Mouse (Mus musculus) c-Kit-negative CD71-positive TER-119-positive erythroid progenitor cells, embryonic 14.5 days (primary cell): ENCODE measurements around the gene Afap1l2.

Source experiments
- DNase-seq: peaks from one replicate; pipeline ENCODE4 v3.0.0-alpha.2; 2013; ENCODE audit warnings: low read depth, low spot score

Gene Afap1l2

GRCm38 (mm10) chr19:57007781-57008710 is at the start of gene Afap1l2:
Gene Afap1l2 (minus strand): TSS chr19:57008228.
- no peak for DNase-seq

DNA sequence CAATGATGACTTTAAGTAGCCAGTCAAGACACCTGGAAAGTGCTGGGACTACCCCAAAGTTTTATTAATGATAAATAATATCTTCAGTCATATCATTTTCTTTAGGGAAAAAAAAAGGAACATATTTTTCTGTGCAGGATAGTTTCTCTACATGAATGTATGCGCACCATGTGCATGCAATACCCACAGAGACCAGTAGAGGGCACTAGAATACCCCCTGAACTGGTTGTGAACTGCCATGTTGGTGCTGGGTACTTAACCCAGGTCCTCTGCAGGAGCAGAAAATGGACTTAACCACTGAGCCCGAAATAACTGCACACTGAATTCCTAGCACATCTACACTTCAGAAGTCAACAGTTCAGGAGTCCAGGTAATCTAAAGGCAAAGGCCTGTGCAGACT is 49.5 kb upstream of the Afap1l2 start:
- DNase-seq = no peak

DNA sequence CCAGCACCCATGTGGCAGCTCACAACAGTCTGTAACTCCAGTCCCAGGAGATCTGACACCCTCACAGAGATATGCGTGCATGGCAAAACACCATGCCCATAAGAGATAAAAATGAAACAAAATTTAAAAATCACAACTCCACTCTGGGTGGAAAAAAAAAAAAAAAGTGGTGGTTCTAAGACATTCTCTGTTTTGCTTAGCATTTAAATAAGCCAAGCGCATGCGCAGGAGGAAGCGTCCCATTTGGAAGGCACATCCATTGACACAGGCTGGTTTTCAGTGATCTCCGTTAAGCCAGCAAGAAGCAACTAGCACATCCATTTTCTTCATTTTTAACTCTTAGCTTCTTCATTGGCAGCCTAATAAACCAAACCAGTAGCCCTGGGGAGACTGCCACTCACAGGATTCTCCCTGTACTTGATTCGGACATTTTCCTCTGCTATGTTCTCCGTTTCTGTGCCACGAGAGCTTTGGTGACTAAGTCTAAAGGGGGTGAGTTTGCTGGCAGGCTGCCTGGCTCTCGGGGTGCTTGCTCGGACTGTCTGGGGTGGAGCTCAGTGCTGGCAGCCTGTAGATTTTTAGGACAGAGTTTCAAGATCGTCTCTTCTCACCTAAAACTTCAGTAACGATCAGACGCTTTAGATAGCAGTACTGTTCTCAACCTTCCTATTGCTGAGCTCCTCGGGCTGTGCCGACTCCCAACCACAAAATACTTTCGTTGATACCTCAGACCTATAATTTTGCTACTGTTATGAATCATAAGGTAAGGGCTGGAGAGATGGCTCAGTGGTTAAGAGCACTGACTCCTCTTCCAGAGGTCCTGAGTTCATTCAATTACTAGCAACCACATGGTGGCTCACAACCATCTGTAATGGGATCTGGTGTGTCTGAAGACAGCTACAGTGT is 47.4 kb upstream of the Afap1l2 start:
- DNase-seq = no peak

DNA sequence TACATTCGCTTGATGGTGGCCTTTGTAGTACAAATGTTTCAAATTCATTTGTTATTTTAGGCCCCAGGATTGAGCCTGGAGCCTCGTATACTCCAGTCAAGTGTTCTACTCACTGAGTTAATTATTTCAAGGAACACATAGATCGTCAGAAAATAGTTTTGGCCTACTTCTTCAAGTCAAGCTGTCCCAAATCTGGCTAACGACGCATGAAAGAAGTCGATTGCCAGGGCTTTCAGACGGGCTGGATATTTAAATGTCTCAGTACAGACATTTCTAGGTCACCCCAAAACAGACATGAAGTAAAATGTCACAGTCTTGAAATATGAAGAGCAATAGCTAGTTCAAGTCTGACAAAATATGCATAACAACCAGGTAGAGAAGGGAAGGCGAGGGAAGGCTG is 44.9 kb upstream of the Afap1l2 start:
- DNase-seq = no peak

DNA sequence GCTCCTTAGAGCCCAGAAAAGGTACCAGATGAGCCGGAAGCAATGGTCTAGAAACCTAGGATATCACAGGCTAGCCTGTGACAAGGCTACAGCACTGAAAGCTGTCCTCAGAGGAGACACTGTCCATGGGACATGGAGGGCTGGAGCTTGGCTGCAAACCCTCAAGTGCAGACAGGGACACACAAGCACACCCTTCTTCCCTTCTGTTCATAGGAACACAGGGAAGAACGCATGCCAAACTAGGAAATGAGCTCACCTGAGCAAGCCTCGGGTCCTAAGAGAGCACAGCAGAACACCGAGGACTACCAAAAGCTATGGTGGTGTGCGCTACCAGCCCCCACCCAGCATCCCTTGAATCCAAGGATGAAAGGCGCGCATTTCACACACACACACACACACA is 44.0 kb upstream of the Afap1l2 start:
- no peak for DNase-seq

GRCm38 (mm10) chr19:57049592-57050090 is 41.6 kb upstream of the Afap1l2 start:
- DNase-seq = no peak

- no peak for DNase-seq
Observed at GRCm38 (mm10) chr19:57047671-57048320, 39.8 kb upstream of the Afap1l2 start.

DNA sequence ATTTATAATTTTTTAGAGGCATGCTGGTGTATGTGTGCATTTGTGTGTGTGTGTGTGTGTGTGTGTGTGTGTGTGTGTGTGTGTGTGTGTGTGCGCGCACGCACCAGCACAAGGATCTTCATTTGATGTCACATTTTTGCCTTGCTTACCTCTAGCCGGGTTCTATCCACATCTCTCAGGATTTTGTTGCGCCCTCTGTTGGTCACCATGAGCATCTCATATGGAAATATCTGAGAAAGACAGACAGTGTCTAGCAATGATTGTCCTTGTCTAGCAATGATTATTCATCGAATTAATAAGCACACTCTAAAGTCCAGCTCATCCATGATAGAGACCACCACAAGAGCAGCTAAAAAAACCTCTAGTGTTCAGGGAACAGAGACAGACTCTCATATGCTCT is 31.2 kb upstream of the Afap1l2 start:
- no peak for DNase-seq

DNA sequence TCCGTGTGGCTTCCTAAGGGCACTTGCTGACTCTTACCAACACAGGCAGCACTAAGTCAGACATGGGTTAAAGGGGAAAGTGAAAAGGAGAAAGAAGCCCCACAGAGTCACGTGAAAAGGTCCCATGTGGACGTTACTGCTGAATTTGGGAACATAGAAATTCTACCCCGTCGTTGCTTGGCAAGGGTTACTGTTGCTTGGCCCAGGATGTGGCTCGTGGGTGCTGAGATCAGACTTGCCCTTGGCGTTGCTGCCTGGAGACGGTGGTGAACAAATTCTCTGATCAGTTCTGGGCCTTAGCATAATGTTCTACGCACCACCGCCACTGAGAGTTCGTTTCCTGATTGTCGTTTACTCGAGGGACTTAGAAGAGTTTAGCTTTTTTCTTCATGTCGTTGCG is 28.8 kb upstream of the Afap1l2 start:
- DNase-seq = no peak

DNA sequence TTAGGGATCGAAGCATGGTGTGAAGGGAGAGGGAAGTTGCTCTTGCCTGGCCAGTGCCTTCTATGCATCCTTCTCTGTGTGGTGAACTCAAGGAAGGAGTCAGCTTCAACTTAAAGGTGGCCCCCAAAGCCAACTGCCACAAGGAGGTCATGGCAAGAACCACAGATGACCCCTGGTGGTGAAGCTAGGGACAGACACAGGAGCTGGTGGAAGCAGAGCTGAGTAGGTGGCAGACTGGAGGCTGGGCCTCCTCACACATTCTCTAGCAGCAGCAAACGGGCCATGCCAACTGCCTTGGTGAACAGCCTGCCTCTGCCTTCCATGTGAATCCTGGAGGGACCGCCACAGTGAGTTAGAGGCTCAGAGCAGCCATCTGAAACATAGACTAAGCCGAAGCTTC is 23.6 kb upstream of the Afap1l2 start:
- DNase-seq = no peak

GRCm38 (mm10) chr19:57029461-57029860 is 21.4 kb upstream of the Afap1l2 start:
- DNase-seq = no peak

DNA sequence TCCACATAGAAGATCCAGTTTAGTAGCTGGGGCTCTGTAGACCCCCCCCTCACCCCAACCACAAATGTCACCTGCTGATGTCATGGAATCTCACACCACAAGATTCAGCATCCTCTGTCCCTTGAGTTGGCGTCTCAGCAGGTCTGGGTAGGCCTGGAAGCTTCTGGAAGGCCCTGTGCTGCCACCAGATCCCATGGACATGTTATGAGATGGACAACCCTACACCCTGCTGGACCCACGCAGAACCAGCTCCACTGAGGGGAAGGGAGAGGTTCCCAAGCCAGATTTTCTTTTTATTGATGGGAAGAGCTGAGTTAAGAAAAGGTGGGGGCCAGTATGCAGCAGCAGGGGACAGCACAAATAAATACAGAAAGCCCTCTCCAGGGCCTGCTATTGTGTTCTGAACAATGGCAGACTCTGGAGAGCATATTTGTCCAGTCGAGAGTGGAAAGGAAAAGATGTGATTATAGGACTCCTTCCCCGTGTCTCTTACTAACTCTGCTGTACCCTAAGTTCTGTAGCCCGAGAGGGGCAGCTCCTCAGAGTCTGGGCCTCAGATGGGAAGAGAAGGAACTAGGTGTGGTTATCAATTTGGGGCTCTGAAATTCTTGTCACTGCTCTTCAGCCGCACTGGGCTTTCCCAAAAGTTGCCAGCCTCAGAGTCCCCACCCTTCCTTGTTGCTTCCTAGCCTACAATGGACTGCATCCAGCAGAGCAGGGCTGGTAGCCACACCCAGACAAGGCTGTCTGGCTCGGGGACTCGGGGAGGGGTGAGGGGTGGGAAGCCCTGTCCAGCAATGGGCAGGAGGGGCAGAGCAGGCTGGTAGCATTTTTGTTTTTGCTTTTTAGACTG is 20.5 kb upstream of the Afap1l2 start:
- no peak for DNase-seq

- peak; percentile 8 for DNase-seq
Observed at GRCm38 (mm10) chr19:57026501-57026900, 18.5 kb upstream of the Afap1l2 start.

- no peak for DNase-seq
Observed at GRCm38 (mm10) chr19:57017785-57018179, 9.8 kb upstream of the Afap1l2 start.

DNA sequence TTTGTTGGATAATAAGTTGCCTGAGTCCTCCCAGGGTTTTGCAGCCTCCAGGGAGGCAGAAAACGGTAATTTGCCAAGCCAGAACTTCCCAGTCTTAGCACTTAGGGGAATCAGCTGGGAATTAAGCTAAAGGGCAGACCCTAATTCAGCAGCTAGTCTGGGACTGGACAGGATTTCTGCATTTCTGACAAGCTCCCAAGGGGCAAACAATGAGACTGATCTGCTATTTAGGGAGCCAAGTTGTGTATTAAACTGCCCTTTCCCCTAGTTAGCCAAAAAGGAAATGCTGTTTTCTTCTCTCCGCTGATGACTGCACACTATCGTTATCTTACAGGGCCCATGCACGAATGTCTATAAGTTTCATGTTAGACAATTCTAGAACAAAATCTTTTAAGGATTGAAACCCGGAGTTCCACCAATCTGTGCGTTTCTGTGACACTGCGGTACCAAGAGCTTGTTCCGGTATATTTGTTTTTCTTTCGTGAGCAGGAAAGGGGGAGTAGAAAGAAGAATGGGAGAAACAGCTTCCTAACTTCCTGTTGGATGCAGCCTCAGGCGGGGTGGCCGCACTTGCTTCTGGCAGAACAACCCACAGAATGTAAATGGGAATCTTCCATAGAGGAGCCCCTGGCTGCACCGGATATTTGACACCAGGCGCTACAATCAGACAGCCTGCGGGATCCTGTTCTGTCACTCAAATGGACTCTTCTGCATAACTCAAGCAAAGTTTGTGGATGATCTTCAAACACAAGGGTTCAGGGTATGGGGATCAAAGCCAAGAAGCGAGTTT is 9.2 kb upstream of the Afap1l2 start:
- DNase-seq = no peak

GRCm38 (mm10) chr19:57014808-57015207 is 6.8 kb upstream of the Afap1l2 start:
- no peak for DNase-seq

- DNase-seq = no peak
Observed at GRCm38 (mm10) chr19:57013271-57013677, 5.2 kb upstream of the Afap1l2 start.

GRCm38 (mm10) chr19:57012068-57012467 is 4.0 kb upstream of the Afap1l2 start:
- no peak for DNase-seq

- no peak for DNase-seq
Observed at GRCm38 (mm10) chr19:57010064-57010463, 2.0 kb upstream of the Afap1l2 start.

DNA sequence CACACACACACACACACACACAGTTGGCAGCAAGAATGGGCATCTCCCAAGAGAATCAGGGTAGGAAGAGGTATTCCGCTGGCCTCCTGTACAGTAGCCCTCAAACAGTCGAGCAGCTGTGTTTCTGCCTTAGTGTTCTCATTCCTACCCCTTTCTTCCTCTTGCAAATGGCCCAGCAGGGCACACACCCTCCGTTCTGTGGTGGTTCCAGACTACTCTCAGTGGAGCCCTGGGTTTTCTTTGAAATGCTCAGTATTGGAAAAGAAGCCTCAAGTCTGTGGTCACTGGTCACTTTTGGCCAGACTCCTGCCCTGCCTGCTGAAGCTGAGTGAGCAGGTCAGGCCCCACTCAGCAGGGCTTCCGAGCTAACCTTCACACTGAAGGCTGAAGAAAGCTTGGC is 1.6 kb upstream of the Afap1l2 start:
- no peak for DNase-seq
